Mouse (Mus musculus) MEL (cell line): ENCODE results near the gene Negr1. TPM values are rescaled to one million over a fixed set of nuclear protein-coding genes. Genes with fewer than 3 reads are reported as not detected.

Experiments used
- DNase-seq: peaks from one replicate; pipeline ENCODE4 v3.0.0; 2011; ENCODE audit warnings: low read depth, low spot score
- H3K27ac ChIP-seq: 2 replicates; pipeline ENCODE4 v1.5.1; 2012; ENCODE audit warnings: low read depth, mild to moderate bottlenecking, control low read depth, low read length, moderate library complexity; ENCODE audit not compliant: control insufficient read depth
- H3K27me3 ChIP-seq, 2 experiments: fragments of 150-350 bp in 1 of 2; sonication (generic) in 1 of 2; 2 replicates each; pipeline ENCODE4 v1.6.1; 2012; ENCODE audit warnings: low read length in 2 of 2, mild to moderate bottlenecking in 2 of 2, improper control_type of control experiment in 1 of 2, moderate library complexity in 1 of 2; ENCODE audit not compliant: insufficient read depth in 2 of 2, control insufficient read depth in 1 of 2
- H3K36me3 ChIP-seq, 2 experiments: 2 replicates each; pipeline ENCODE4 v1.6.1; 2012 to 2014; ENCODE audit warnings: low read length in 2 of 2, improper control_type of control experiment in 1 of 2, inconsistent platforms in 1 of 2, mild to moderate bottlenecking in 1 of 2; ENCODE audit not compliant: insufficient read depth in 2 of 2, control insufficient read depth in 1 of 2
- H3K4me1 ChIP-seq, 2 experiments: fragments of 150-350 bp in 1 of 2; sonication (generic) in 1 of 2; 2 replicates each; pipeline ENCODE4 v1.6.1; 2012; ENCODE audit warnings: low read length in 2 of 2, improper control_type of control experiment in 1 of 2, mild to moderate bottlenecking in 1 of 2; ENCODE audit not compliant: insufficient read depth in 2 of 2, control insufficient read depth in 1 of 2
- H3K4me3 ChIP-seq, 2 experiments: fragments of 150-350 bp in 1 of 2; sonication (generic) in 1 of 2; 2 replicates each; pipeline ENCODE4 v1.5.1; 2012; ENCODE audit warnings: low read depth in 2 of 2, low read length in 2 of 2, mild to moderate bottlenecking in 2 of 2, moderate library complexity in 2 of 2, control low read depth in 1 of 2, improper control_type of control experiment in 1 of 2; ENCODE audit not compliant: control insufficient read depth in 1 of 2, insufficient read depth in 1 of 2
- H3K79me2 ChIP-seq: 2 replicates; pipeline ENCODE4 v1.6.1; 2012; ENCODE audit warnings: mild to moderate bottlenecking, low read length, moderate library complexity; ENCODE audit not compliant: control insufficient read depth, poor library complexity, insufficient read depth
- H3K9ac ChIP-seq: 2 replicates; pipeline ENCODE4 v1.6.1; 2012; ENCODE audit warnings: low read depth, mild to moderate bottlenecking, control low read depth, low read length, moderate library complexity; ENCODE audit not compliant: control insufficient read depth, poor library complexity, severe bottlenecking
- H3K9me3 ChIP-seq: fragments of 150-350 bp; sonication (generic); replicated peaks from 2 replicates; pipeline ENCODE4 v1.6.1; 2012; ENCODE audit warnings: mild to moderate bottlenecking, low read length, improper control_type of control experiment, moderate library complexity; ENCODE audit not compliant: insufficient read depth
- E2F4 ChIP-seq: IDR thresholded peaks from 2 replicates; pipeline ENCODE4 v1.6.1; 2011; ENCODE audit warnings: low read depth, low read length, improper control_type of control experiment, borderline replicate concordance
- ELF1 ChIP-seq: IDR thresholded peaks from 2 replicates; pipeline ENCODE4 v1.6.1; 2014; ENCODE audit warnings: low read depth, mild to moderate bottlenecking, inconsistent platforms, low read length, improper control_type of control experiment, moderate library complexity
- EP300 ChIP-seq, 2 experiments: IDR thresholded peaks; 2 replicates each; pipeline ENCODE4 v1.6.1; 2011; ENCODE audit warnings: improper control_type of control experiment in 2 of 2, low read length in 2 of 2, low read depth in 1 of 2, mild to moderate bottlenecking in 1 of 2
- JUND ChIP-seq: IDR thresholded peaks from 2 replicates; pipeline ENCODE4 v1.6.1; 2011; ENCODE audit warnings: low read depth, mild to moderate bottlenecking, improper control_type of control experiment, low read length
- KAT2A ChIP-seq: conservative IDR thresholded peaks from 2 replicates; pipeline ENCODE4 v1.6.1; 2012; ENCODE audit warnings: low read depth, low read length, improper control_type of control experiment, inconsistent platforms
- MAFK ChIP-seq: IDR thresholded peaks from 2 replicates; pipeline ENCODE4 v1.6.1; 2011; ENCODE audit warnings: low read depth, mild to moderate bottlenecking, low read length, improper control_type of control experiment, borderline replicate concordance
- MAZ ChIP-seq: IDR thresholded peaks from 2 replicates; pipeline ENCODE4 v1.6.1; 2012; ENCODE audit warnings: low read depth, mild to moderate bottlenecking, inconsistent platforms, low read length, improper control_type of control experiment
- MYC ChIP-seq: IDR thresholded peaks from 2 replicates; pipeline ENCODE4 v1.6.1; 2011; ENCODE audit warnings: low read depth, mild to moderate bottlenecking, low read length, improper control_type of control experiment, moderate library complexity
- NELFE ChIP-seq: IDR thresholded peaks from 2 replicates; pipeline ENCODE4 v1.6.1; 2011; ENCODE audit warnings: low read depth, low read length, improper control_type of control experiment
- NRF1 ChIP-seq: IDR thresholded peaks from 2 replicates; pipeline ENCODE4 v1.6.1; 2014; ENCODE audit warnings: low read depth, mild to moderate bottlenecking, inconsistent platforms, low read length, improper control_type of control experiment, moderate library complexity; ENCODE audit not compliant: poor library complexity, insufficient read depth, severe bottlenecking
- POLR2A ChIP-seq, 2 experiments: IDR thresholded peaks; 2 replicates each; pipeline ENCODE4 v1.6.1; 2011 to 2012; ENCODE audit warnings: low read length in 2 of 2, mild to moderate bottlenecking in 2 of 2, control low read depth in 1 of 2, improper control_type of control experiment in 1 of 2, low read depth in 1 of 2, moderate library complexity in 1 of 2; ENCODE audit not compliant: control insufficient read depth in 1 of 2, insufficient read depth in 1 of 2, poor library complexity in 1 of 2
- POLR2AphosphoS2 ChIP-seq: IDR thresholded peaks from 2 replicates; pipeline ENCODE4 v1.6.1; 2011; ENCODE audit warnings: low read length, improper control_type of control experiment
- TAL1 ChIP-seq: IDR thresholded peaks from 2 replicates; pipeline ENCODE4 v1.6.1; 2012; ENCODE audit warnings: mild to moderate bottlenecking, inconsistent platforms, low read length, moderate library complexity, mixed read lengths
- TBP ChIP-seq: IDR thresholded peaks from 2 replicates; pipeline ENCODE4 v1.8.0; 2011; ENCODE audit warnings: low read depth, low read length, improper control_type of control experiment
- ZC3H11A ChIP-seq: IDR thresholded peaks from 2 replicates; pipeline ENCODE4 v1.6.1; 2012; ENCODE audit warnings: low read depth, mild to moderate bottlenecking, inconsistent platforms, low read length, improper control_type of control experiment
- ZNF384 ChIP-seq: IDR thresholded peaks from 2 replicates; pipeline ENCODE4 v1.6.1; 2012; ENCODE audit warnings: low read depth, mild to moderate bottlenecking, inconsistent platforms, low read length, improper control_type of control experiment
- polyA plus RNA-seq, 2 experiments: library from polyadenylated mRNA; stranded (reverse) in 1 of 2; unstranded in 1 of 2; fragments of >175 nt in 1 of 2; fragments of >200 nt in 1 of 2; gene quantifications; 2 replicates each; pipeline versions ENCODE4 v1.2.1 to v1.2.4; 2012; ENCODE audit warnings: low replicate concordance in 2 of 2, low read depth in 1 of 2; ENCODE audit not compliant: insufficient read length in 2 of 2, insufficient read depth in 1 of 2, missing spikeins in 1 of 2
- total RNA-seq: library from RNA; depleted of rRNA; stranded (reverse); fragments of 300-350 nt; gene quantifications from 2 replicates; pipeline ENCODE4 v1.2.3, GENCODE M21; 2012

The Negr1 gene
- total and polyA plus RNA-seq, 3 experiments: not detected

- DNase-seq: no peak
- no peaks in the 10 kb centered on the region for H3K79me2 ChIP-seq
- no peak overlapping the region for H3K9ac ChIP-seq
- TF ChIP-seq NRF1: no peak
- TF ChIP-seq MAFK: no peak
- TF ChIP-seq TBP: no peak
- TF ChIP-seq KAT2A: no peak
- no peak for TF ChIP-seq ZC3H11A
- no peak for TF ChIP-seq MYC
- no peak overlapping the region for H3K4me3 ChIP-seq
- no peaks in the 10 kb centered on the region for H3K36me3 ChIP-seq
- H3K27me3 ChIP-seq: no peaks in the 10 kb centered on the region
- no peaks in the 10 kb centered on the region for H3K4me1 ChIP-seq
- no peak overlapping the region for H3K27ac ChIP-seq
- no peaks in the 10 kb centered on the region for H3K9me3 ChIP-seq
Measured at GRCm38 (mm10) chr3:157066331-157066730, 504.7 kb downstream of the Negr1 start.

- H3K9me3 ChIP-seq: no peaks in the 10 kb centered on the region
- H3K4me3 ChIP-seq: no peak overlapping the region
- no peaks in the 10 kb centered on the region for H3K4me1 ChIP-seq
- H3K9ac ChIP-seq: no peak overlapping the region
- no peaks in the 10 kb centered on the region for H3K79me2 ChIP-seq
- H3K27me3 ChIP-seq: no peaks in the 10 kb centered on the region
- H3K27ac ChIP-seq: no peak overlapping the region
- TF ChIP-seq POLR2AphosphoS2 (no peak), MAZ (no peak), POLR2A (IDR thresholded peaks at IDR 0.05; ENCODE audit: control insufficient read depth in 1 of 2, insufficient read depth in 1 of 2, low read depth in 1 of 2, low read length in 2 of 2, poor library complexity in 1 of 2) (no peak), ELF1 (no peak), E2F4 (no peak), ZNF384 (no peak), JUND (no peak), EP300 (IDR thresholded peaks at IDR 0.05; ENCODE audit: low read depth in 1 of 2, low read length in 2 of 2) (no peak), NELFE (no peak), TAL1 (no peak)
- no peaks in the 10 kb centered on the region for H3K36me3 ChIP-seq
- no peak for DNase-seq
Measured at GRCm38 (mm10) chr3:157079250-157079965, 517.8 kb downstream of the Negr1 start.
